Mouse (Mus musculus) forebrain, embryonic 10.5 days (tissue): Measurements from ENCODE around the gene Cep63. TPM values are rescaled to one million over a fixed set of nuclear protein-coding genes. Genes with fewer than 3 reads are reported as not detected.

Experiments used
- DNase-seq: peaks from one replicate; pipeline ENCODE4 v3.0.0-alpha.2; 2017; ENCODE audit warnings: low spot score; ENCODE audit errors: extremely low spot score
- H3K27ac ChIP-seq: fragments of 300-500 bp; sonication (generic); 2 replicates; pipeline ENCODE4 v1.5.1; 2016; ENCODE audit warnings: mild to moderate bottlenecking
- H3K27me3 ChIP-seq: fragments of 300-500 bp; sonication (generic); 2 replicates; pipeline ENCODE4 v1.6.1; 2016; ENCODE audit warnings: mild to moderate bottlenecking; ENCODE audit not compliant: poor library complexity, severe bottlenecking
- H3K36me3 ChIP-seq: fragments of 300-500 bp; sonication (generic); replicated peaks from 2 replicates; pipeline ENCODE4 v1.6.1; 2016; ENCODE audit warnings: mild to moderate bottlenecking, moderate library complexity
- H3K4me1 ChIP-seq: fragments of 300-500 bp; sonication (generic); 2 replicates; pipeline ENCODE4 v1.6.1; 2016
- H3K4me3 ChIP-seq: fragments of 300-500 bp; sonication (generic); 2 replicates; pipeline ENCODE4 v1.5.1; 2016; ENCODE audit warnings: mild to moderate bottlenecking, moderate library complexity
- H3K9me3 ChIP-seq: fragments of 300-500 bp; sonication (generic); 2 replicates; pipeline ENCODE4 v1.6.1; 2016; ENCODE audit warnings: mild to moderate bottlenecking, moderate library complexity
- WGBS: fragments of 180-500 bp; shearing (Covaris S2); methylation state at CpG from one replicate; pipeline ENCODE4 v1.1.7; 2016; 5-methylcytosine and 5-hydroxymethylcytosine counted together
- polyA plus RNA-seq: library from polyadenylated mRNA; unstranded; fragments of >200 nt; fragmentation: Nextera tagmentation; extraction: Ambion mirVana; gene quantifications from 2 replicates; pipeline ENCODE4 v1.2.1, GENCODE M21; 2016

The Cep63 gene
- polyA plus RNA-seq, 1 experiment from 2014 or later: 56.2 TPM

DNA sequence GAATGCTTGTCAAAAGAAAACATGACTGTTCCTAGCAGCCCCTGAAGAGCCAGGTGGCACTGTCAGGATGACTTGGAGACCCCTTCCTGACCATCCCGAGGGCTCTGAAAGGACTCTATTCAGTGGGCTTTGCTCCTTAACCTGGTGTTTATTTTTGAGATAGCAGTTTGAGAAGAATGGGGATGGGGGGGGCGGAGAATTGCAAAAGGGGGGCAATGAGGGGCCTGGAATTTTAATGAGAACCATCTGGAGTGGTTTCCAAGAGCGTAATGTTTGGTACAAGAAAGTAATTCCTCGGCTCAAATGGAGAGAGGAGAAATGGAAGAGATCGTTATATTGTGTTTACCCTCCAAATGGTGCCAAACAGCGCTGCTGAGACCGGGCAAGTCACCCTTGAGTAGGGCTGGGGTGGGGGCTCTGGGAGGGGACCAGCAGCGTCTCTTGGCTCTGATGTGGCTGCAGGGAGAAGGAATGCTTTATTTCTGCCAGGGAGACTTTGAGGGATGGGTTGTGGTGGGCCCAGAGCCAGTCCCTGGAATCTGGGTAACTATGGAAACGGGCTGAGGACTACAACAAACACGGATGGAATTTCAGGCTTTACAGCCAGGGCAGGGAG lies 17.3 kb upstream of the Cep63 start:
- DNase-seq: peak; percentile 73
- no peaks in the 10 kb centered on the region for H3K27me3 ChIP-seq
- peak overlapping the region; percentile 87 for H3K27ac ChIP-seq
- H3K9me3 ChIP-seq: peaks cover 3% of the 10 kb centered on the region; the same call in 1 of the 2 replicates
- H3K36me3 ChIP-seq: no peaks in the 10 kb centered on the region
- H3K4me1 ChIP-seq: peaks cover 46% of the 10 kb centered on the region
- H3K4me3 ChIP-seq: peak overlapping the region; percentile 38
- WGBS: 13% methylated on average over 10 of the region's 10 CpGs

GRCm38 (mm10) chr9:102643071-102643485 lies 16.7 kb upstream of the Cep63 start:
- peak overlapping the region; percentile 87 for H3K27ac ChIP-seq

DNA sequence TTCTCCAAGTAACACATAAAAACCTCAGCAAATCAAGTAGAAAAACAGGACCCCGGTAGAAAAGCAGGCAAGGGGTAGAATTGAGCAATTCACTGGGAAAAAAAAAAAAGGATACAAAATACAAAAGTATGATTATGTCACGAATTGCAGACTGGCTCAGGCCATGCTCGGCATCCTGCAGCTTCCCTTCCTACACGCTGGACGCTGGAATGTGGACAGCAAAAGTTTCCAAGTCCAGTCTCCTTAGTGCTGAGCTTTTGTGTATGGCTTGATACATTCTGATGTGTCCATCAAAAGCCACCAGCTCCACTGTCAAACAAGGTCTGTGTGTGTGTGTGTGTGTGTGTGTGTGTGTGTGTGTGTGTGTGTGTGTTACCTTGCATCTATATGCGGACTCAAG lies 15.2 kb upstream of the Cep63 start:
- no peak overlapping the region for H3K27ac ChIP-seq

More at GRCm38 (mm10) chr9:102643071-102643485, 16.7 kb upstream of the Cep63 start:
- Histone ChIP-seq H3K9me3 (peaks cover 3% of the 10 kb centered on the region; the same call in 1 of the 2 replicates), H3K4me1 (peaks cover 47% of the 10 kb centered on the region), H3K36me3 (no peaks in the 10 kb centered on the region), H3K27me3 (no peaks in the 10 kb centered on the region), H3K4me3 (no peak overlapping the region)
- no peak for DNase-seq
- WGBS: 51% methylated on average over 8 of the region's 8 CpGs

GRCm38 (mm10) chr9:102639510-102639909 lies 13.2 kb upstream of the Cep63 start:
- WGBS: 91% methylated on average over 8 of the region's 8 CpGs
- H3K4me1 ChIP-seq: peaks cover 48% of the 10 kb centered on the region
- H3K27ac ChIP-seq: 0 out of 2 replicates have a peak overlapping the region, but pooled peaks have one; percentile 21
- no peak overlapping the region for H3K4me3 ChIP-seq
- peaks cover 5% of the 10 kb centered on the region; the same call in 1 of the 2 replicates for H3K36me3 ChIP-seq
- no peaks in the 10 kb centered on the region for H3K27me3 ChIP-seq
- H3K9me3 ChIP-seq: peaks cover 3% of the 10 kb centered on the region; the same call in 1 of the 2 replicates
- DNase-seq: no peak

More for the DNA sequence above, 15.2 kb upstream of the Cep63 start:
- H3K9me3 ChIP-seq: peaks cover 3% of the 10 kb centered on the region; the same call in 1 of the 2 replicates
- no peak for DNase-seq
- H3K4me3 ChIP-seq: no peak overlapping the region
- no peaks in the 10 kb centered on the region for H3K36me3 ChIP-seq
- H3K27me3 ChIP-seq: no peaks in the 10 kb centered on the region
- 93% methylated on average over 6 of the region's 6 CpGs for WGBS
- H3K4me1 ChIP-seq: peaks cover 62% of the 10 kb centered on the region

- Histone ChIP-seq H3K4me1 (peaks cover 42% of the 10 kb centered on the region), H3K27me3 (no peaks in the 10 kb centered on the region), H3K4me3 (no peak overlapping the region), H3K9me3 (peaks cover 3% of the 10 kb centered on the region; the same call in 1 of the 2 replicates), H3K36me3 (peaks cover 11% of the 10 kb centered on the region), H3K27ac (0 out of 2 replicates have a peak overlapping the region, but pooled peaks have one; percentile 35)
- no peak for DNase-seq
- WGBS: 76% methylated on average over 7 of the region's 7 CpGs
Observed at GRCm38 (mm10) chr9:102638963-102639362, 12.6 kb upstream of the Cep63 start.

DNA sequence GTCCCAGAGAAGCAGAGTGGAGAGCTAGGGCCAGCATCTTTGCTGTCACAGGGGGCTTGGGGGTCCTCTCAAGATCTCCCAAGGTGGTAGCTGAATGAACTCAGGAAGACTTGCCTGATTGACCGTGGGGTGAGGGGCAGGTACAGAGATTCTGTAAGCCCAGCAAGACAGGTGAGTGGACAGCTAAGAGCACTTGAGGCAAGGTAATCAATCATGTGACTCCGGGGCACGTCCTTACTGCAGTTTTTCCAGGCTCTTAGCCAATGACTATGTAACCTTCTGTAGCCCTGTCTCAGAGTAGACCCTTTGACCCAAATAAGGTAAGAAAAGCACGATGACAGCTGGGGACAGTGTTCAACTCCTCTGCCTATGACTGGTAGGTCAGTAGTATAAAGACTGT lies 10.8 kb upstream of the Cep63 start:
- Histone ChIP-seq H3K36me3 (peaks cover 16% of the 10 kb centered on the region), H3K27ac (peak overlapping the region; percentile 69), H3K4me1 (peaks cover 26% of the 10 kb centered on the region), H3K27me3 (no peaks in the 10 kb centered on the region), H3K9me3 (peaks cover 3% of the 10 kb centered on the region; the same call in 1 of the 2 replicates), H3K4me3 (no peak overlapping the region)
- DNase-seq: no peak
- 88% methylated on average over 4 of the region's 4 CpGs for WGBS

- 4% methylated on average over 4 of the region's 4 CpGs for WGBS
- Histone ChIP-seq H3K9me3 (peaks cover 3% of the 10 kb centered on the region; the same call in 1 of the 2 replicates), H3K4me1 (peaks cover 24% of the 10 kb centered on the region), H3K36me3 (peaks cover 18% of the 10 kb centered on the region), H3K27me3 (no peaks in the 10 kb centered on the region), H3K27ac (peak overlapping the region; percentile 69), H3K4me3 (no peak overlapping the region)
- peak; percentile 62 for DNase-seq
Observed at GRCm38 (mm10) chr9:102636553-102636952, 10.2 kb upstream of the Cep63 start.

- H3K36me3 ChIP-seq: peaks cover 28% of the 10 kb centered on the region
- 92% methylated on average over 8 of the region's 8 CpGs for WGBS
- peaks cover 24% of the 10 kb centered on the region for H3K4me1 ChIP-seq
- no peak overlapping the region for H3K4me3 ChIP-seq
- DNase-seq: no peak
- H3K9me3 ChIP-seq: no peaks in the 10 kb centered on the region
- no peaks in the 10 kb centered on the region for H3K27me3 ChIP-seq
- no peak overlapping the region for H3K27ac ChIP-seq
Observed at GRCm38 (mm10) chr9:102634453-102634852, 8.1 kb upstream of the Cep63 start.

GRCm38 (mm10) chr9:102632923-102633537 lies 6.7 kb upstream of the Cep63 start:
- peaks cover 16% of the 10 kb centered on the region for H3K4me1 ChIP-seq
- 56% methylated on average over 1 of the region's 1 CpGs for WGBS
- peaks cover 28% of the 10 kb centered on the region for H3K36me3 ChIP-seq
- no peak for DNase-seq
- H3K9me3 ChIP-seq: no peaks in the 10 kb centered on the region
- H3K4me3 ChIP-seq: no peak overlapping the region
- 0 out of 2 replicates have a peak overlapping the region, but pooled peaks have one; percentile 3 for H3K27ac ChIP-seq
- H3K27me3 ChIP-seq: no peaks in the 10 kb centered on the region

DNA sequence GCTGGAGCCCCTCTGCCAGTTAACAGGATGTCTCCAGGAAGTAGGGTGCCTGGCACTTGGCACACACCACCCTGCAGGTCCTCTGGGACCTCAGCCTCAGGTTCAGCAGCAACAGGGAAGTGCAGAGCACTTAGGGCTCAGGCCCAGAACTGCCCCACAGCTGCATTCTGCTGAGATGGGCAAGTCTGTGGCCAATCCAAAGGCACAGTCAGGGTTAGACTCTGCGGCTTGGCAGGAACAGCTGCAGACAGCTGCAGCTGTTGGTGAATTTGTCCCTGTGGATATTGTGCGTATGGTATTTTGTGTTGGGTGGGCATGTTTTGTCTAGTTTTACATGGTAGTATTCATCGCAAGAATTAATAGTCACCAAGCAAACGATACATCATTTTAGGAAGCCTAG lies 5.8 kb upstream of the Cep63 start:
- Histone ChIP-seq H3K27ac (no peak overlapping the region), H3K9me3 (no peaks in the 10 kb centered on the region), H3K36me3 (peaks cover 28% of the 10 kb centered on the region), H3K27me3 (no peaks in the 10 kb centered on the region), H3K4me1 (peaks cover 16% of the 10 kb centered on the region), H3K4me3 (no peak overlapping the region)
- no peak for DNase-seq
- WGBS: 96% methylated on average over 4 of the region's 4 CpGs

GRCm38 (mm10) chr9:102631589-102632147 lies 5.3 kb upstream of the Cep63 start:
- 65% methylated on average over 2 of the region's 2 CpGs for WGBS
- no peak overlapping the region for H3K4me3 ChIP-seq
- no peak for DNase-seq
- no peaks in the 10 kb centered on the region for H3K27me3 ChIP-seq
- no peak overlapping the region for H3K27ac ChIP-seq
- peaks cover 28% of the 10 kb centered on the region for H3K36me3 ChIP-seq
- H3K9me3 ChIP-seq: no peaks in the 10 kb centered on the region
- H3K4me1 ChIP-seq: peaks cover 14% of the 10 kb centered on the region

DNA sequence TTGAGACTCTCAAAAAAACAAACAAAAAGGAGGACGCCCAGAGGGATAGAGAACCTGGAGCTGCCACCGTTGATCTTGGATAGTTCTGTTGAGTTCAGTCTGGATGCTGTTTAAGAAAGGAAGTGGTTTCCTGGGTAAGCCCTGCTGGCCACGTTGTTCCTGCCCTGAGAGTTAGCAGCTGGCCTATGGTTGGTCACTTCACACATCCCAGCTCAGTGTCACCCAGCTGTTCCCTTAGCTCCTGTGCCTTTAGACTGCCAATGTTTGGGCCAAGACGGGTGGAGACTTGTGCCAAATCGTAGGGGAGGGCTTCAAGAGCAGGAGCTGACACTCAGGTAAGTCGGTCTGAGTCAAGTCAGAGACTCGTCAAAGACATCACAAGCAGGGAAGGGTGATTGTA lies 2.7 kb upstream of the Cep63 start:
- WGBS: 72% methylated on average over 7 of the region's 7 CpGs
- Histone ChIP-seq H3K27me3 (no peaks in the 10 kb centered on the region), H3K9me3 (no peaks in the 10 kb centered on the region), H3K36me3 (peaks cover 18% of the 10 kb centered on the region), H3K27ac (no peak overlapping the region), H3K4me1 (peaks cover 29% of the 10 kb centered on the region), H3K4me3 (no peak overlapping the region)
- no peak for DNase-seq

GRCm38 (mm10) chr9:102627442-102627841 lies 1.1 kb upstream of the Cep63 start:
- WGBS: 89% methylated on average over 7 of the region's 7 CpGs
- Histone ChIP-seq H3K4me3 (peak overlapping the region; percentile 90), H3K36me3 (peaks cover 13% of the 10 kb centered on the region; the same call in 1 of the 2 replicates), H3K27ac (peak overlapping the region; percentile 100), H3K4me1 (peaks cover 32% of the 10 kb centered on the region), H3K27me3 (no peaks in the 10 kb centered on the region), H3K9me3 (no peaks in the 10 kb centered on the region)
- no peak for DNase-seq
